Mouse (Mus musculus) embryonic facial prominence, embryonic 13.5 days (tissue): Measurements from ENCODE around the gene Relch. TPM values are rescaled to one million over a fixed set of nuclear protein-coding genes. Genes with fewer than 3 reads are reported as not detected.
A peak's percentile ranks its signal among the peaks of the same experiment; 100 is the strongest.
"Not testable (repeated sequence)": the region's sequence is repeated elsewhere in the genome, so short reads cannot be mapped to it uniquely, and the experiment has no call there.

Experiments
- ATAC-seq: fragments of 200-750 bp; cut with Nextera tagmentation; 2 replicates; pipeline ENCODE4 v1.8.0; 2017; ENCODE audit warnings: low read depth; ENCODE audit not compliant: insufficient number of reproducible peaks, insufficient read depth, low FRiP score, low TSS enrichment
- H3K27ac ChIP-seq: fragments of 300-500 bp; sonication (generic); 2 replicates; pipeline ENCODE4 v1.5.1; 2015; ENCODE audit warnings: moderate library complexity, mild to moderate bottlenecking, inconsistent platforms
- H3K27me3 ChIP-seq: fragments of 300-500 bp; sonication (generic); 2 replicates; pipeline ENCODE4 v1.6.1; 2015; ENCODE audit warnings: mild to moderate bottlenecking, inconsistent platforms
- H3K36me3 ChIP-seq: fragments of 300-500 bp; sonication (generic); 2 replicates; pipeline ENCODE4 v1.6.1; 2015; ENCODE audit warnings: mild to moderate bottlenecking, inconsistent platforms
- H3K4me1 ChIP-seq: fragments of 300-500 bp; sonication (generic); 2 replicates; pipeline ENCODE4 v1.6.1; 2015; ENCODE audit warnings: inconsistent platforms
- H3K4me2 ChIP-seq: fragments of 300-500 bp; sonication (generic); 2 replicates; pipeline ENCODE4 v1.6.1; 2015; ENCODE audit warnings: moderate library complexity, mild to moderate bottlenecking, inconsistent platforms
- H3K4me3 ChIP-seq: fragments of 300-500 bp; sonication (generic); 2 replicates; pipeline ENCODE4 v1.5.1; 2015; ENCODE audit warnings: mild to moderate bottlenecking, inconsistent platforms
- H3K9ac ChIP-seq: fragments of 300-500 bp; sonication (generic); 2 replicates; pipeline ENCODE4 v1.6.1; 2015; ENCODE audit warnings: mild to moderate bottlenecking, inconsistent platforms
- H3K9me3 ChIP-seq: fragments of 300-500 bp; sonication (generic); 2 replicates; pipeline ENCODE4 v1.6.1; 2016; ENCODE audit warnings: inconsistent platforms
- WGBS: fragments of 180-500 bp; shearing (Covaris S2); methylation state at CpG from one replicate; pipeline ENCODE4 v1.1.7; 2015; ENCODE audit warnings: mixed read lengths; 5-methylcytosine and 5-hydroxymethylcytosine counted together
- polyA plus RNA-seq: library from polyadenylated mRNA; unstranded; fragments of >200 nt; fragmentation: Nextera tagmentation; extraction: Ambion mirVana; gene quantifications from 2 replicates; pipeline ENCODE4 v1.2.1, GENCODE M21; 2015

Gene Relch
- polyA plus RNA-seq, 1 experiment from 2014 or later = 30.1 TPM

DNA sequence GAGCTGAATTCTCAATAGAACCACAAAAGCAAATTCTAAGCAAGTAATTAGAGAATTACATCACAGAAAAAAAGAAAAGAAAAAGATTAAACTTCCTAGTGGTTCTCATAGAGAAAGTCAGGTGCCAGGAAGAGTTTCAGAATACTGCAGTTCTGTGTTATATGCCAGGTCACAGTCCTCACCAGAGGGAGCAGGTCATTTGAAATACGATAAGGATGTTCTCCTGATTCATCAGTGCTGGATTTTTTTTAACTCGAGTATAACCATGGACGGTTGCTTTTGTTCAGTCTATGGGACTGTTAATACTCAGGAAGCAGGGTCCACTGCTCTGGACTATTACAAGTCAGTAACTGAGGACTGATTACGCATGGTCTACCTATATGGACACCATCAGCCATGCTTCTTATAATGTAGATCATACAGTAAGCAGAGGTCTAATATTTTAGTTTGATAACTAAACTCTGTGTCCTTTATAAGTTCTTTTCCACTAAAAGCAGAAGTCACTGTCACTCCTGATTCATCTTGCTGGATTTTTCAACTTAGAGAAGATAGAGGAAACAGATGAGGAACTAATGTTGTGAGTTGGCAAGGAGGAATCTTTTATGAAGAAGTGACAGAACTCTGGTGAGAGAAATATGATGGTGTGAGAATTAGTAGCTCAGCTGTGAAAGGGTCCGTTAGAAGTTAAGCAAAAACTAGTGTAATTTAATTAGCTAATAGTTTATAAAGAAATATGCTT lies 83.4 kb downstream of the Relch start:
- Histone ChIP-seq H3K27me3 (no peaks in the 10 kb centered on the region), H3K9me3 (no peaks in the 10 kb centered on the region), H3K4me3 (no peak overlapping the region), H3K27ac (no peak overlapping the region), H3K36me3 (peaks cover 47% of the 10 kb centered on the region), H3K4me1 (no peaks in the 10 kb centered on the region), H3K9ac (no peak overlapping the region), H3K4me2 (no peak overlapping the region)
- no peak for ATAC-seq
- 86% methylated on average over 5 of the region's 5 CpGs for WGBS

DNA sequence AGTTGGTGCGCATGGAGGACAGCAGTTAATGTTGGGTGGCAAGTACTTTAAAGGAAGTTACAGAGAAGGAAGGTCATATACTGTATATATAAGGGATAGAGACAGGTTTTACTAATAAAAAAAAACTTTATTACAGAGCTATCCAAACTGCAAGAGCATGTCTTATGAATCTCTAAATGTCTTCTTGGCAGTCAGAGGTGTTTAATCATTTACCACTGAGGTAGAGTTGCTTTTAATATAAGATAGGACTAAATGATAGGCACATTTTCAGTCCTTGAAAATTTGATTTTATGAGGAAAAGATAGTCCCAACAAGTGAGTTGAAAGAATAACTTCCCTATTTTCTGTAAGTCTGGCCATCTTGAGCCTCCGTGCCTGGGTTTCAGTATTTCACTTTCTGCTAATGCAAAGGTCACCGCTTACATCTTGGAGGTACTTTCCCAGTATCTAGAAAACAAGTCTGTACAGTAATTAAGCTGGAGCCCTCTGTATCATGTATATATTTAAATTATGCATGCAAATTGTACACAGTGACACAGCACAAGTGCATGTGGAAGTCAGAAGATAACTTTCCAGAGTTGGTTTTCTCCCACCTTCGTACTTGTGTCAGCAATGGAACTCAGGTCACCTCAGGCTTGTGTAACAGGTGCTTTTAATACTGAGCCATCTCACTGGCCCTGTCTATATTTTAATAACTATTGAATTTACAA lies 84.6 kb downstream of the Relch start:
- H3K9ac ChIP-seq = no peak overlapping the region
- no peaks in the 10 kb centered on the region for H3K4me1 ChIP-seq
- ATAC-seq = no peak
- no peak overlapping the region for H3K4me2 ChIP-seq
- no peaks in the 10 kb centered on the region for H3K9me3 ChIP-seq
- H3K27ac ChIP-seq = no peak overlapping the region
- H3K36me3 ChIP-seq = peaks cover 45% of the 10 kb centered on the region
- no peaks in the 10 kb centered on the region for H3K27me3 ChIP-seq
- no peak overlapping the region for H3K4me3 ChIP-seq
- WGBS = 94% methylated on average over 4 of the region's 4 CpGs

DNA sequence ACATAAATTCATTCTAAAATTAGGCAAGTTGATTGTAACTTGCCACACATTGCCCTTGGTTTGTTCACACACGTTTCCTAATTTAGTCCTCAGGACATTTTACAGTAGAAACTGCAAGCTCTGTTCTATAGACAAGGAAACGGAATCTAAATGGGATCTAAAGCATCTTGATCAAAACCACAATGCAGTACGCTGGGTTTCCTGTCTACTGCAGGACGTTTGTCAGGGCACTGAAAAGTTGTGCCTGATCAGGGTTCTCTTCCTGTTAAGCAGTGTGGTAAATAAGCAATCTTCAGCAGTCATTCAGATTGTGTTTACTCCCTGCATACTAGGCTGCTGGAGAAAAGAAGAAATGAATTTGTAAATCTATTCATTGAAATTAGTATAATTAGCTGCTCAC lies 88.5 kb downstream of the Relch start:
- Histone ChIP-seq H3K27ac (no peak overlapping the region), H3K9ac (no peak overlapping the region), H3K4me2 (no peak overlapping the region), H3K9me3 (no peaks in the 10 kb centered on the region), H3K36me3 (peaks cover 30% of the 10 kb centered on the region), H3K27me3 (no peaks in the 10 kb centered on the region), H3K4me3 (no peak overlapping the region), H3K4me1 (no peaks in the 10 kb centered on the region)
- no peak for ATAC-seq
- 61% methylated on average over 4 of the region's 4 CpGs for WGBS

DNA sequence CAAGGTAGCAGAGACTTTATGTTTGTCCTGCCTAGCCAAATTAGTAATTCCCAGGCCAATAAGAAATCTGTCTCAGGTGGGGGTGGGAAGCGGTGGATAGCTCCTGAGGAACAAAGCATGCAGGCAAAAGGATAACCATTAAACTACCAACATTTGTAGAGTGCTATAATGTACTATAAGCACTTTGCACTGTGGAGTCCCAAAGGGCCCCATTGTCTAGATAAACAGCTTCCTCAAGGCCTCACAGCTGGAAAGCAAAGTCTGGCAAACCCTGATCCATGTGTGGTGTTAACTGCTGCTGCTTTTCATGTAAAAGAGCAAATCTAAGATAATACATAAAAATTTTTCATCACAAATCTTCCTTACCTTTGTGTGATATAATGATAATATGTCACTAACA lies 89.3 kb downstream of the Relch start:
- Histone ChIP-seq H3K4me3 (no peak overlapping the region), H3K27me3 (no peaks in the 10 kb centered on the region), H3K9me3 (no peaks in the 10 kb centered on the region), H3K27ac (no peak overlapping the region), H3K4me2 (no peak overlapping the region), H3K36me3 (peaks cover 24% of the 10 kb centered on the region), H3K4me1 (no peaks in the 10 kb centered on the region), H3K9ac (no peak overlapping the region)
- no peak for ATAC-seq
- 91% methylated on average over 1 of the region's 1 CpGs for WGBS

DNA sequence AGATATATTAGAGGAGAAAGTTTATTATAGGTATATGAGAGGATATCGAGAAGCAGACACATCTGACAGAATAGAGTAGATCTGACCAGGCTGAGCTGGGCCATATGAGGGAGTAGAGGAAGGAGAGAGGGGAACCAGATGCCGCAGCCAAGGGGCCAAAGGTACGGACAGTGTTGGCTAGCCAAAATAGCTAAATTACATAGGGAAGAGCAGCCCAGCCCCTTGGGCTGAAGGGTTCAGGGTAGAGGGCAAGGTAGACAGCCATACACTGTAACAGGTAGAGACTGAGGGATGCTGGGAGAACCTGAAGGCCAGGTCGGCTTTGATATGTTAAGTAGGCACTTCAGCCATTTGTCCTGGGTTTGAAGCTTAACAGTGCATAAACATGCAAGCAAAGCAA lies 95.1 kb downstream of the Relch start:
- Histone ChIP-seq H3K27me3 (no peaks in the 10 kb centered on the region), H3K4me2 (no peak overlapping the region), H3K9ac (no peak overlapping the region), H3K9me3 (peaks cover 12% of the 10 kb centered on the region), H3K4me3 (no peak overlapping the region), H3K36me3 (peaks cover 2% of the 10 kb centered on the region; the same call in 1 of the 2 replicates), H3K4me1 (no peaks in the 10 kb centered on the region), H3K27ac (no peak overlapping the region)
- 88% methylated on average over 4 of the region's 4 CpGs for WGBS
- ATAC-seq = no peak

DNA sequence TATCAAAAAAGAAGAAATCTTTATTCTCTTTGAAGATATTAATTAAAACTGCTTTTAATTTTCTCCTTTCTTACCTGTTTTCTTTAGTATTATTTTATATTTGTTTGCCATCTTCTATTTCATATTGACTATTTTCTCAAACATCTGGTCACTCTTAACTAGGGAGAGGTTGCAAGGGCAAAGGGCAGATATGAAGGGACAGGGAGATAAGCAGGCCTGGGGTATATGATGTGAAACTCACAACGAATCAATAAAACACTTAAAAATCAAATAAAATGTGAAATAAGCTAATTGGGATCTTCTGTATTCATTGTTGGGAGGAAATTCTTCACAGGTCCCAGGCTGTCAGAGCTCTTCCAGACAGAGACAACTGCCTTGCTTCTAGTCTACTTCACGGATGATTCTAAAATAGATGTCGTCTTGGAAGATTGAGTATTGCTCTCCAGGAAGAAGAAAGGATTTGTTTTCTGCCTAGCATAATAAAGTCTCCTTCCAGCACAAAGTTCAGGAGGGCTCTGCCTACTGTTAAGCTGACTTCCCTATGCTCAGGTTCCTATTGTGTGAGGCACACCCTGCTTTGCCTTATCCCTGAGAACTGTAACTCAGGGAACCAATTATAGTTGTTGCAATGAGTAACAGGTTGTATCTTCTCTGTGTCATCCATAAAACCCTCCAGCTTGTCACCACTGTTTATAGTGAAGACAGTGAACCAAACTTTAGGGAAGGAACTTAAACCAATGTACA lies 95.9 kb downstream of the Relch start:
- peaks cover 12% of the 10 kb centered on the region for H3K9me3 ChIP-seq
- no peaks in the 10 kb centered on the region for H3K27me3 ChIP-seq
- H3K36me3 ChIP-seq = no peaks in the 10 kb centered on the region
- no peak overlapping the region for H3K4me2 ChIP-seq
- no peak overlapping the region for H3K27ac ChIP-seq
- 84% methylated on average over 3 of the region's 3 CpGs for WGBS
- no peaks in the 10 kb centered on the region for H3K4me1 ChIP-seq
- no peak overlapping the region for H3K4me3 ChIP-seq
- no peak for ATAC-seq
- H3K9ac ChIP-seq = no peak overlapping the region

DNA sequence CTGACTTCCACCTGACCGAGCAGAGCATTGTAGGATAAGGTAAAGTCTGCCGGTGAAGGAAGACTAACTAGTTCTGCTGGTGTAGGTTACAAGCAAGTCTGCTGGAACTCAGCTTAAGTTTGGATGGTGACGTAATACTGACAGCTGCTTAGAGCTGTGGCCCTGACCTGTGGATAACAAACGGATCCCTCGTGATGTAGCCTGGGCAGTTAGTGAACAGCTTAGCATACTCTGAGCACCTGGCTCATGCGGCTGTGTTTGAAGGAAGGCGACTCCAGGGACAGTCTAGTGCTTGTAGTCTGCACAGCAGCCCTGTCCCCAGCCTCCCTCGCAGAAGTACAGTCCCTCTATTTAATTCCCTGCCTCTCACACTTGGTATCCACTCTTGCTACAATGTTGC lies 101.9 kb downstream of the Relch start:
- H3K9me3 ChIP-seq = peaks cover 12% of the 10 kb centered on the region
- no peaks in the 10 kb centered on the region for H3K4me1 ChIP-seq
- no peak overlapping the region for H3K4me2 ChIP-seq
- no peak overlapping the region for H3K9ac ChIP-seq
- no peaks in the 10 kb centered on the region for H3K36me3 ChIP-seq
- H3K27me3 ChIP-seq = no peaks in the 10 kb centered on the region
- H3K4me3 ChIP-seq = no peak overlapping the region
- no peak overlapping the region for H3K27ac ChIP-seq
- ATAC-seq = no peak
- WGBS = 70% methylated on average over 8 of the region's 8 CpGs

DNA sequence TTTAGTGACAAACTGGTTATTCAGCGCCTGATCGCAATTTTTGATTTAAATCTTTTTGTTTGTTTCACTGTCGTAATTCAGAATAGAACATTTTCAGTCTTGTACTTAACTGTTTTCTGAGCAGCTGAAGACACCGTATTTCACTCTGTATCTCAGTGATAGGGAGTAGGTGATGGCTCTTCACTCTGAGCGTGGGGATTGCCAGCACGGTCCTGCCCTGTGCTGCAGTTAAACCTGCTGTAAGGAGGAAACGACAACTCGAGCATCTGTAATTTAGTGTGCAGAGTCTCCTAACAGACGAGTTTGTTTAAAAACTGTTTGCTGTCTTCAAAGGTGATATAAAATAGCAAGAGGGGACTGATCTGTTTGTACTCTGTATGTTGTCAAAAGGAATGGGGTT lies 102.4 kb downstream of the Relch start:
- not testable (repeated sequence) for H3K36me3 ChIP-seq, H3K4me1 ChIP-seq, H3K27ac ChIP-seq, ATAC-seq, H3K9ac ChIP-seq, H3K27me3 ChIP-seq, H3K4me2 ChIP-seq, H3K4me3 ChIP-seq
- WGBS = 80% methylated on average over 9 of the region's 9 CpGs
- peaks cover 12% of the 10 kb centered on the region for H3K9me3 ChIP-seq

DNA sequence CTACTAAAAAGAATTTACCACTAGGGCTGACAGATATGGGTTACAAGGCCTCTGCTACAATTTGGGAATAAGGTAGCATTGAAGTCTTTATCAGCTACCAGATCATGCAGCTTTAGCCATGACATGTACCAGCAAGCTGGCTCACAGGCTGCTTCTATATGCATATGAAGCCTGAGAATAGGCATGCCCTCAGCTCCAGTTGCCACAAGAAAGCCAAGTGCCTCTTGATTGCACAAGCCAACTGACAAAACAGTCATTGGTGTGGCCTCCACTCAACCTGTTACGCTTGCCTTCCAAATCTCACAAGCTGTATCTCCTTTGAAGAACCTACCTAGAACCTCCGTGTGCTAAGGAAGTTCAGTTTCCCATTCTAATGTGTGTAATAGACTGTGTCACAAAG lies 104.7 kb downstream of the Relch start:
- H3K27me3 ChIP-seq = no peaks in the 10 kb centered on the region
- no peaks in the 10 kb centered on the region for H3K36me3 ChIP-seq
- ATAC-seq = no peak
- no peaks in the 10 kb centered on the region for H3K9me3 ChIP-seq
- no peaks in the 10 kb centered on the region for H3K4me1 ChIP-seq
- H3K4me3 ChIP-seq = no peak overlapping the region
- WGBS = 79% methylated on average over 2 of the region's 2 CpGs
- H3K27ac ChIP-seq = no peak overlapping the region
- no peak overlapping the region for H3K4me2 ChIP-seq
- H3K9ac ChIP-seq = no peak overlapping the region

DNA sequence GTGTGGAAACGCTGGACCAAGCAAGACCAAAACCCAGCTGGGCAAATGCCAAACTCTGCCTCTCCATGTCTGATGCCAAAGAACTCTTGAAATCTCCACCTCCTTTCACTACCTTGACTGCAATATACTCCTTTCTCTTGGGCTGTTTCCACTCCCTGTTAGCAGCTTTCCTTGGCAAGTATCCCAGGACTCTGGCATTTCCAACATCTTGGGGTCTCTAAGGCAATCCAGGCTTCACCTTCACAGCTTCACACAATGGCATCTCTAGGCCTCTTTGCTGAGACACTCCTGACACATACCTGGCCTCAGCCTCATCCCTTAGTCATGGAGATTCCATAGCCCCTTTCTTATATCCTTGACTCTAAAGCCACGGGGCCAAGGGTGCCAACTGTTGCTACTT lies 107.0 kb downstream of the Relch start:
- no peaks in the 10 kb centered on the region for H3K27me3 ChIP-seq
- ATAC-seq = no peak
- 82% methylated on average over 2 of the region's 2 CpGs for WGBS
- no peak overlapping the region for H3K27ac ChIP-seq
- H3K4me1 ChIP-seq = no peaks in the 10 kb centered on the region
- no peaks in the 10 kb centered on the region for H3K36me3 ChIP-seq
- no peaks in the 10 kb centered on the region for H3K9me3 ChIP-seq
- H3K9ac ChIP-seq = no peak overlapping the region
- no peak overlapping the region for H3K4me3 ChIP-seq
- H3K4me2 ChIP-seq = no peak overlapping the region

DNA sequence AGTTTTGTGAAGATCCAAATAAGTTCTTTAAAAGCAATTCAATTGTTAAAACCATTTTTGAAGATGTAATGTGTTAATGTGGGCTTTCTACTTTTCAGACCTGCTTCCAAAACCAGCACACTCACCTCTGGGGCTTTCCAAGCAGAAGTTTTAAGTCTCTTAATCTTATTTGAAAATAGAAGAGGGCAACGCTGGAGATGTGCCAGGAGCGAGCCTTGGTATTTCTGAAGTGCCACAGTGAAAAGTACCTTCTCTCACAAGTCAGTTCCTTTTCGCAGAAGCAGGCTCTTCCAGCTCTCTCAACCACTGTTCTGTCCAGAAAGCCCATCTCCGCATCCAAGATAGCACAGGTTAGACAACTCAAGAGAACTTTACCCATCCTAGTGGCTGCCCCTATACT lies 112.8 kb downstream of the Relch start:
- Histone ChIP-seq H3K4me3 (no peak overlapping the region), H3K36me3 (no peaks in the 10 kb centered on the region), H3K4me2 (no peak overlapping the region), H3K27ac (no peak overlapping the region), H3K4me1 (peaks cover 12% of the 10 kb centered on the region), H3K9ac (no peak overlapping the region), H3K27me3 (peaks cover 35% of the 10 kb centered on the region), H3K9me3 (no peaks in the 10 kb centered on the region)
- ATAC-seq = no peak
- WGBS = 88% methylated on average over 4 of the region's 4 CpGs

DNA sequence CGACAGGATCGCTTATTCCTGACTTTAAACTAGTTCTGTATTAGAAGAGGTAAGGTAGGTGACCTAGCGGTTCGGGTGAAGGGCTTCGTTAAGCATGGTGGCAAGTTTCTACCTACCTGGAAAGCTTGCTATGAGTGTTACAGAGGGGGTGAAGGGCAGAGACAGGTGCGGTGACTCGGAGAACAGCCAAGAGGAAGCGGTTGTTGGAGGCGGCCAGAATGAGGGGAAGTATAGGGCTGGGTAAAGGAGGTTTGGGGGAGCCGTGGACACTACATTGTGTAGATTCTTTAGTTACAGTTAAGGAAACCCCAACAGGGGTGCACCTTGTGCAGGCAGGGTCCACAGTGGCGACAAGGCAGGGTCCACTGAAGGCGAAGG lies 116.4 kb downstream of the Relch start:
- H3K27me3 ChIP-seq = peaks cover 53% of the 10 kb centered on the region
- peak overlapping the region; percentile 69; the same call in 1 of the 2 replicates for H3K9ac ChIP-seq
- ATAC-seq = peak; percentile 22; the same call in 1 of the 2 replicates
- no peak overlapping the region for H3K27ac ChIP-seq
- H3K4me1 ChIP-seq = peaks cover 14% of the 10 kb centered on the region
- peak overlapping the region; percentile 99 for H3K4me2 ChIP-seq
- H3K4me3 ChIP-seq = peak overlapping the region; percentile 60
- H3K36me3 ChIP-seq = no peaks in the 10 kb centered on the region
- H3K9me3 ChIP-seq = no peaks in the 10 kb centered on the region
- 36% methylated on average over 12 of the region's 12 CpGs for WGBS
